Mouse (Mus musculus): Measurements from ENCODE around the gene Kcnk5.

The Kcnk5 gene

DNA sequence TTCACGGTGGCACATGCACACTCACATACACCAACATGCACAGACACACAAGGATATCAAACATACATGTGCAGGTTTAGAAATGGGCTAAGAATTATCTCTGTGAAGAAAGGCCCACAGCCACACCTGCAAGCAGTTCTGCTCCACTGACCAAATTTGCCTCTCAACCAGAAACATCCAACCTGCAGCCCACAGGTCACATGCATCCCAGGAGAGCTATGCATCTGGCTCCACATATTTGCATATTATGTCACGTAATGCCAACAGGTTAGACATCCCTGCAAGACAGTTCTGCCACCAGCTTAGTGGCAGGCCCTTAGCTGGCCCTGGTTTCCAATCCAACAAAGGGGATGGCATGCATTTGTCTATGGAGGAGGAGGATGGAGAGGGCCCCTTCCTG lies 13.6 kb downstream of the Kcnk5 start:
- no peak for DNase-seq (ENCODE audit: inconsistent ontology term)

DNA sequence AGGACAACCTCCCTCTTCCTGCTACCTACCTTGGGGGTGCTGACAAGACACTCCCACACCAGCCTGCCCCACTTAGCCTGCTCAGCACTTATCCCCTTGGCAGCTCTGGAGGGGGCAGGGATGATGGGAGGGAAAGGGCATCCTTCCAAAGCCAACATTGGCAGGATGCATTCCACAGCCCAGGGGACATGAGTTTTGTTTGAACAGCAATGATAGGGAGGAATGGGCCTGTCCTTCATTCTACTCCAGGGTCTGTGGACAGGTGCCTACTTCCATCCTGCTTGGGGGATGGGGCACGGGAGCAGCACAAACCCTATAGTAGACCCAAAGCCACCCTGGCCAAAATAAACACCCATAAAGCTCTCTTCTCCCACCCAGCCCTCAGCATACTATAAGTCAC lies 16.2 kb downstream of the Kcnk5 start:
- peak; percentile 53 for DNase-seq (ENCODE audit: inconsistent ontology term)

DNA sequence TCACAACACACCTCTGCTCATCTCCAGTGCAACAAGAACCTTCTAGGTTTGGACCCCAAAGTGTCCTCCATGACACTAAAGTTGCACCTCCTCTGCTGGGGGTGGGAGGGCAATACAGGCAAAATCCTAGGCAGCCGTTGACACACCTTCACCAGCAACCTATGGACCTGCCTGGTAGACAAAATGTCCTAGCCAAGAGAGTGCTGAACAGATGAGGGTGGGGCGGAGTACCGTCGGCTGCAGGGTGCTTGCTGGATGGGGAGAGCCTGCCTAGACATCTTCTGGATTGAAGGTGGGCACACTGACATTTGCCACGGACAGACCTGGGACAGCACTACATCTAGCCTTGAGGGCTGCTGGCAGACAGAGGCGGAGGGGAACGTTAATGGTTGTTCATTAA lies 17.2 kb downstream of the Kcnk5 start:
- DNase-seq (ENCODE audit: inconsistent ontology term): no peak

DNA sequence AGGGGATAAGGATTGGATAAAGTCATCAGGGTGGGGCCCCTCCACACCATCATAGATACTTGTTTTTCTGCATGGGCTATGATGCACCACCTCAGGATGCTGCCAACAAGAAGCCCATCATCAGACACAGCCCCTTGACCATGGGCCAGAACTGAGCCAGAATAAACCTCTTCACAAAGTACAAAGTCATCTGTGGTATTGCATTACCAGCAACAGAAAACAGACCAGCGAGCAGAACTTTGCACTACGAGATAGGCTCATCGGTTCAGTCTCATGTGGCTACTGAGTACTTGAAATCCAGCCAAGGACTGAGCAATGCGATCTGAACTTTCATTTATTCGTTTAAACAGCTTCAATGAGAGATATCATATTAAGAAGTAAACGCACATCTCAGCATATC lies 18.9 kb downstream of the Kcnk5 start:
- DNase-seq (ENCODE audit: inconsistent ontology term): no peak

DNA sequence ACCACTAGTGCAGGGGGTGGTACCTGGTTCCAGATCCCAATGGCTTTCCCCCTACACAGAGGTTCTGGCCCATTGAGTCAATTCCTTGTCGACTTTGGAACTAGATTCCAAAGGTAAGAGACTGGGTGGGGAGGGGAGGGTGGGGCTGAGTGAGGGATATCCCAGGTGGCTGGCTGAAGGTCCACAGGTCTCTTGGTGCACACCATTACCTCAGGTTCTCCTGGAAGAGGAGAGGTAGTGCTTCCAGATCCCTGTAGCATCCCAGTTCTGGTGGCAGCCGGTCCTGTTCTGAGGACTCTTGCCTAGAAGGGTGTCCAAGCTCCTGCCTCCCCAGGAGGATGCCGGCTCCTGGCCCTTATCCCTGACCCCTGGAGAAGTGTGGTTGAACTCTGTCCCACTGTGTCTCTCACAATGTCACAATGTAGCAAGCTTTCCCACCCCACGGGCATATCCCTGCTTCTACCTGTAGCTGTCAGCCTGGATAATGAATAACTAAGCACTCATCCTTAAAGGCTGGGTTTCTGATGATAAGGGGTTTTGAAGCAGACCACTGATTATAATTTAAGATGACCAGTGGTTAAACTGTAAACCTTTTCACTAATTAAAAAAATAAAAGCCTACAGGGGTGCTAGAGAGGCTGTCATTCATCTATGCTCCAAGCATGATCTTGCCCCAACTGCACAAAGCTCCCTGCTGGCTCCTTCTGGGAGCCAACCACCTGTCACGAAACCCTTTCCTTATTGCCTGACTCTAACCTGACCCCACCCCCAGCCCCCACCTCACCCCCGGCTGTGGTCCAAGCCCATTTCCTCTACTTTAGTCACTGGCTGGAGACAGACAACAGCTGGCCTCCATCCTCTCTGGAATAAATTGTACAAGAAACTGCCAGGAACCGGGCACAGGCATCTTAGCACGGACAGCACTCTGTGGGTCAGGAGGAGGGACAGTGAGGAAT lies 22.6 kb downstream of the Kcnk5 start:
- no peak for DNase-seq (ENCODE audit: inconsistent ontology term)

DNA sequence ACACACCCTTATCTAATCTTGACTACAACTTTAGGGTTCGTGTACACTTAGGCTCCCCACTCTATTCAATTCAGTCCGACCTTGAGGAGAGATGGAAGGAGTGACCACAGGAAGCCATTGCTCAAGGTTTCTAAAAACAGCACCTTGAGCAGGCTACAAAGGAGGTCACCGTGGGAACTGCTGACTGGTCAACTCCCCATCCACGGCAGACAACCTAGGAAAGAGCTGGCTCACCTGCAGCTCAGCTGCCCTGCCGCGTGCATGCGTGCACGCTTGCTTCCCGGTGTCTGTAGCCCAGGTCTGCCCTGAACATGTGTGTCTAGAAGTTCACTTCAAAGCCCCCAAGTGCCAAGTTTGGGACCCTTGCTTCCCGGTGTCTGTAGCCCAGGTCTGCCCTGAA lies 24.0 kb downstream of the Kcnk5 start:
- DNase-seq (ENCODE audit: inconsistent ontology term): no peak

DNA sequence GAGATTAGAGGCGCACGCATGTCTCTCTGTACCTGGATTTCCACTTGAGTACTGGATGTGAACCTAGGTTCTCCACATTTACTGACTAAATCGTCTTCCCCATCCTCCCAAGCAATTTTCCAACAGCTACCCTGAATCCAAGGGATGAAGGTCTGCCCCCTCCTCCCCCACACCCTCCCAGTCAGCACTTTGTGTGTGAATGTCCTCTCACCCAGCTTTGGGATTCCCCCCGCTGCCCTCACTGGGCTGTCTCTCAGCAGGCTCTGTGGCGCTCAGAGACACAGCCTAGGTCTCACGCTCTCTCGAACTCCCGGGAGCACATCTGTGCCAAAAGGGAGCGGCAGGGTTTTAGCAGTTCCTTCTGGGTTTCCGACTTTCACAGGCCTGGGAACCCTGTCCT lies 25.9 kb downstream of the Kcnk5 start:
- DNase-seq (ENCODE audit: inconsistent ontology term): no peak

DNA sequence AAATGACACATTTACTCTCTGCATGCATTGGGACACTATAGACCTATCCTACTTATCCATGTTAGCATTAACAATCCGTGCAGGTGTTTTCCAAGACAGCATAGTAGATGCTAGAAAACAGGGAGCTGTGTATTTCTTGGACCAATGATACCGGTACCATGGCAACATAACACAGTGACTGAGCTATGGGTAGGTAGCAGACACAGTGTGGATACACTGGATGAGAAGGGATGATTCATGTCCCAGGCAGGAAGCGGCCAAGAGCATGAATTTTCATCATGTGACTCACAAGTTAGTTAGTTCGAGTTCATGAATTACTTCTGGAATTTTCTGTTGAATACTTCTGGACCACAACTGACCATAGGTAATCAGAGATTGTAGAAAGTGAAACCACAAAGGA lies 26.7 kb downstream of the Kcnk5 start:
- DNase-seq (ENCODE audit: inconsistent ontology term): peak; percentile 84

DNA sequence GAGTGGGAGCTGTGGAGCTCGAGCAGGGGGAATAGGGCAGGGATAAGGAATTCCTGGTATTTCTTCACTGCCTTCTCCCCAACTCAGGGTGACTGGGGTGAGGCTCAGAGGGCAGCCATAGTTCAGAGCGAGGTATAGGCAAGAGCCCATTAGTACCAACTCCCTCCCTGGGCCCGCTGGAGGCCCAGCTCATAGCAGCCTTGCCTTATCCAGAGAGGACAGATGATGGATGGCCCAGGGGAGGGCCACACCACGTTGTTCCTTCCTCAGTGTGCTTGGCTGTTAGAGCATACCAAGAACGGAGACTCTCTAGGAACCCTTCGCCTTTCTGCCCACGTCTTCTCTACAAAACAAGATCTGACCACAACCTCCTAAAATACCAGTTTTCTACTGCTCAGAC lies 27.4 kb downstream of the Kcnk5 start:
- no peak for DNase-seq (ENCODE audit: inconsistent ontology term)

DNA sequence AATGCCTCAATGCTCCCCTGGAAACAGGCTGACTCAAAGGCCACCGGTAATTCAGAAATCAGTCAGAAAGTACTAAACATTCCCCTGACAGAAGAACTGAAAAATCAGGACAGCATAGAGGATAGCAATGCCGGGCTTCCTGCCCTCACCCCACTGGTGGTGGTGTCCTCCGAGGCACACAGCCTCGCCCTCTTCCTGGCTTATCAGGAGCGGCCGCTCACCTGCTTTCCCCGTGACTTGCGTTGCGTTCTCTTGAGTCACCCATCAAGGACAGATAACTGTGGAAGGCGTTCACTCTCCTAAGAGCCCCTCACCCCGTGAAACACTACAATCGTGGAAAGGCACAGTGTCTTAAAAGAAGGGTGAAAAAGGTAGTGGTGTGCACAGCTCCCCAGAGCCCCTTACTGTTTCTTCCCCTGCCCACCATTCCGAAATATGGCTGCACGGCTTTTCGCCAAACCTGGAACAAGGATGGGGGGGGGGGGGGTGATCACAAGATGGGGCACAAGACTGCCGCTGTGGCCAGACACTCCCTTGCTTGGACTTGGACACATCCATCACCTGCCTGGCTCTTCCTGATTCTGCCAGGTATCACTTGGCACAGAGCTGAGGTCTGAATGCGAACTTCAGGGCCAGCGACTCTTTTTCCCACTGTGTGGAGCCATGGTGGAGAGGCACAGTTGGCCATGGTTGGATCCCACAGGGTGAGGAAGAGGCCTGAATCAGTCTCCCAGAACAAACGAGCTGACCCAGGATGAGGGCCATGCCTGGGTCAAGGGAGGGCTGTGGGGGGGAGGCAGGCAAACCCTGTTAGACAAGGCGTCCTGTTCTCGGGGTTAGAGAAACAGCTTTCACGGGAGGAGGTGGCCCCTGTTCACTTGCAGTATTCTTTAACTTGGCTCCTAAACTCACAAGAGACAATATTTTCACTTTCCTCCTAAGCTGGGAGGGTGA lies 32.2 kb downstream of the Kcnk5 start:
- DNase-seq (ENCODE audit: inconsistent ontology term): no peak

DNA sequence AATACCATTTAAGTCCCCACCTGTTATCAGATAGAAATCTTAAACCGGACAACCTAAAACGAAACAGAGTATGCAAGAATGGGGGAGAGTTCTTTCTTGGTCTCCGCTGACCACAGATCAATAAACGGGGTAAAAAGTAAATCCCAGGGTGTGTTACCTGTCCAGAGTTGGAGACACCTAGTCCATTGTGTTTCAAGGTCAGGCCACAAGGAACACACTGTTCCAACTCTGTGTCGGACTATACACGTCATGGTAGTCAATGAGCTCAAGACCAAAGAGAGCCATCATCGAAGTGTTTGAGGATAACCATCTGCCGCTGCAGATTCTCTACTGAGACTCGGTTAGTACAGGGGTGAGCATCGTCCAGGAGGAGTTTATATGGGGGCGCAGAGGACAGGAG lies 33.1 kb downstream of the Kcnk5 start:
- no peak for DNase-seq (ENCODE audit: inconsistent ontology term)

DNA sequence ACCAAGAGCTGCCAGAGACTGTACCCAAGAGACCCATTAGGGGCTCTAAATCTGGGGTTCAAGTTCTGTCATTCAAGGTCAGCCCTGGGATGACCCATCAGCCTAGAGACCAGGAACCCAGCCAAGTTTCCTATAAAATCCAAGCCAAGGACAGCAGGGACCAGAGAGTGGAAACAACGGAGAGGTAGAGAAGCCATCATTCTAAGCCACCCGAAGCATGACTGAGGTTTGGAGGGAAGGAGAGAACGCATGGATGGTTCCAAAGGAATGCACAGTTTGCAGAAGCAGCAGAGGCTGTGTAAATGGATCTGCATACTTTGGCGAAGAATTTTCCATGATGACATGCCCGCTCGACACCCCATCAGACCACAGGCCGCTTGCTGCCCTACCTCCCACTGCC lies 33.8 kb downstream of the Kcnk5 start:
- peak; percentile 53 for DNase-seq (ENCODE audit: inconsistent ontology term)

DNA sequence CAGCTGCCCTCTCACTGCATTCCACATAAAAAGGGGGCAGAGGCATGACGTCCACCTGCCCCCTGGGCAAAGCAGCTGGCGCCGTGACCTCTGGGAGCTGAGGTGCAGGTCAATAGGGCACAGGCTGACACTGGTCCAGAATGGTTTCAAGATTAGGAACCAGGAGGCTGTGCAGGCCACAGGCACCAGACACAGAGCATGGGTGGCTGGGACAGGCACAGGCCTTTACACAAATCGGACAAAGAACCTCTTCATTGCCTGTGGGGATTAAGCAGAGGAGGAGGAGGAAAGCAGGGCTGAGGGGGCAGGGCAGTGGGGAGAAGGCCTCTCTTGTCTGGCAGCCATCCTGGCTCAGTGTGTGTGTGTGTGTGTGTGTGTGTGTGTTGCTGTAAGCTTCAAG lies 37.5 kb downstream of the Kcnk5 start:
- no peak for DNase-seq (ENCODE audit: inconsistent ontology term)

DNA sequence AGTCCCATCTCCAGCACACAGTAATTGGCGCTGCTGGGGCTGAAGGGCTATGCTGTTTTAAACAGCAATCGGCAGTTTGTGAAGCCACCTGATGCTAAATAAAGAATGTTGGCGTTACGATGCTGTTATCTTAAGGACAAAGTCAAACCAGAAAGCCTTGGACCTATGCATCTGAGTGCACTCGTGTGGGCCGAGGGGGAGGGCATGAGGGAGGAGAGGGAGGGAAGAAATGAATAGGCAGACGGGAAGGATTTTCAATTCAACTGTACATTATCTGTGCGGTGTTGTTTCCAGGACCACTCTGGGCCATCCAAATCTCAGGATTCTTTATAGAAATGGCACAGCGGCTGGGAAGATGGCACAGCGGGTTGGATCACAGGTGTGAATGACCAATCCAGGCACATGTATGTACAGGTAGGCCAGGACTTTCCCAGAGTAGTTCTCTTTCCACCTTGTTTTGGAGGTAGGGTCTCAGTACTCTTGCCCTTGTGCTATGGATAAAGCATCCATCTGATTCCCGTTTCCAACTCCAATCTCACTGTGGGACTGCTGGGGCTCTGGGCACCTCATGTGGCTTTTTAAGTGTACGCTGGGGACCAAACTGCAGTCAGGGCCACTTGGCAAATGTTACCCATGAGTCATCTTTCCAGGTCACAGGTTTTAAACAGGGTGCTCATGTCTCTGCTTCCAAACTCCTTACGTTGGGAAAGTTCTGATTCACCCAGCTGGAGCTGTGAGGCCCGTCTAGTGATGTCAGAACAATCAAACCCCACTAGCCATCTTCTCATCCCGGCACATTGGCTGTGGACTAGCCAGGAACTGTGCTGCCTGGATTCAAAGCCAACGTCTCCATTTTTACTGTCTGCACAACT lies 42.9 kb downstream of the Kcnk5 start, which contains the start of gene Saysd1:
Saysd1 (minus strand) TSS at position 51 of the 872 bp plus-strand sequence.
- DNase-seq (ENCODE audit: inconsistent ontology term): peak; percentile 52

DNA sequence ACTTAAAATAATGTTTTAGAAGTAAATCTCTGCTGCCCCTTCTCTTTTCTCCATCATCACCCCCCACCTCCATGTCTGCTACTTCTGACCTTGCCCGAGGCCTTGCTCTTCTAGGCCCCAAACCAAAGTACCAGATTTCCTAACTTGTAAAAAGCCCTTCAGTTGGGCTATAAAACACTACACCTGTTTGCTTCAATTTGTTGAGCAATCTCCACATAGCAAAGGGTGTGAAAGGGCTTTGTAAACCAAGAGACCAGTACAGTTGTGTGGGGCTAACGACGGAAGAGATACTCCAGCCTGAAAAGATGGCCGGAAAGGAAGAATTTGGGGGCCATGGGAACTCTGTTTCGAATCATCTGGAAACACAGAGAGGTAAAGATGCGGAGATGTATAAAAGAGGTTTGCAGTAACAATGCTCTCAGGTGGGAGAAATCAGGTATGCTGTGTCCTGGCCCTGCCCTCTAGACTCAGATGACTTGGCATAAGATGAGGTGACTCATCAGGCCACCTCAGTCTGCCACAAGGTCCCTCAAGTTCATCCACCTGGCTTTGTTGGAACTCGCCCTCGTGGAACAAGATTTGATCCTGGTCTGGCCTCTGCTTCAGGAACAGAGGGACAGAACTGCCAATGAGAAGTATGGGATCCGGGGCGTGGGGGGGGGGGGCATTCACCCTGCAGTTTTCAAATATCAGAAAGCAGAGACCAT lies 46.5 kb downstream of the Kcnk5 start:
- no peak for DNase-seq (ENCODE audit: inconsistent ontology term)

DNA sequence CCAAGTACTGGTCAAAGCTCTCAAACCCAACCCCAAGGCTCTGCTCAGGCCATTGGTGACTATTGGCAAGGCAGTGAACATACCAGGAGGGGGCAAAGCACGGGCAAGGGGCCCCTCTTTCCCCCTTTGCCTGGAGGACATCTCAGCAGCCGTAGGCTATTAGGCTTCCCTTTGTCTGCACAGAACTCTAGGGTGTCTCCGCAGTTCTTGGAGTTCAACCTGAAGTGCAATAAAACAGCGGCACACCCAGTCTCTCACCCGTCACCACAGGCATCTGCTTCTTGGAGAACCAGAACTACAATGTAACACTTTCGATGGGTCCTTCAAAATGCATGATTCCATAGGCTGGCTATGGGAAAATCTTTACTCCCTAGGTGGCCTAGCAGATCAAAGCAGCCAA lies 53.4 kb downstream of the Kcnk5 start:
- DNase-seq (ENCODE audit: inconsistent ontology term): no peak

DNA sequence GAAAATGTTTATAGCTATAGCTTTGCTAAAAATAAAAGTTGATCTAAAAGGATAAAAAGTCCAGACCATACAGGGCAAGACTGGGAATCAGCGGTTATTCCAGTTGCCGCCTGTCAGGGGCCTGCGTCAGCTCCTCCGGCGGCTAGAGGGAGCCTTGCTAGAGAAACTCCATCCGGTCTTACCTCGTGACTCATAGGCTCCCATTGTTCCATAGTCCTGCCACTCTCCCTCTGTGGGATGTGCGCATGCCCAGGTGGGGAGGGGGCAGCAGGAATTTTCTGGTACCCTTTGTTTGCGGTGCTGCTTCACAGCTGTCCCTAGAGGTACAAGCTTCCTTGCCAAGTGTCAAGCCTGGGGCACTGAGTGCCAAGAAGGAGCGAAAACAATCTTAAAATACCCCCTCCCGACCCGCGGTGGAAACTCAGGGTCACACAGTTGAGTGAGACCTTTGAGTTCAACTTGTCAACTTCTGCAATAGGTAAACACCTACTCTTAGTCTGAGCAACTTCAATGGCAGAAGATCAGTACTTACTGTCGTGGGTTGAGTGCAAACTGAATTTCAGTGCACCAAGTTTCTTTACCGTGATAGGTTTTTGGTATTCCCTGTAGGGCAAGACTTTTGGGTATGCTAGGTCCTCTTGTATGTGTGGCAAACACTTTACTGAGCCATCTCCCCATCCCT lies 54.1 kb downstream of the Kcnk5 start:
- no peak for DNase-seq (ENCODE audit: inconsistent ontology term)

DNA sequence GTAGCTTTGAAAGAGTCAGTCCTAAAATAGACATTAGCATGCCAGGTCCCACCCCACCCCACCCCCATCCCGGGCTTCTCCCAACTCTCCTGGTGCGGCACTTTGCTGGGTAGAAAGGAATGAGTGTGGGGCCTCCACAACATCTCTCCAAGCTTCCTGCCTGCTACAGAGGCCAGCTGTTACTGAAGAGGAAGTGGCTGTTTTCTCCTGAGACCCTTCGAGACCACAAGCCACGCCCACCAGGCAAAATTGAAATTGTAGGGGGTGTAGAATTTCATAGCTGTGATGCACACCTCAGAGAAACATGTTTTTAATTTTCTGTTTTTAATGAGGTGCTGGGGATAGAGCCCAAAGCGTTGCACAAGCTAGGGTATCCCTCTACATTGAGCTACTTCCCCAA lies 60.7 kb downstream of the Kcnk5 start:
- DNase-seq (ENCODE audit: inconsistent ontology term): no peak

DNA sequence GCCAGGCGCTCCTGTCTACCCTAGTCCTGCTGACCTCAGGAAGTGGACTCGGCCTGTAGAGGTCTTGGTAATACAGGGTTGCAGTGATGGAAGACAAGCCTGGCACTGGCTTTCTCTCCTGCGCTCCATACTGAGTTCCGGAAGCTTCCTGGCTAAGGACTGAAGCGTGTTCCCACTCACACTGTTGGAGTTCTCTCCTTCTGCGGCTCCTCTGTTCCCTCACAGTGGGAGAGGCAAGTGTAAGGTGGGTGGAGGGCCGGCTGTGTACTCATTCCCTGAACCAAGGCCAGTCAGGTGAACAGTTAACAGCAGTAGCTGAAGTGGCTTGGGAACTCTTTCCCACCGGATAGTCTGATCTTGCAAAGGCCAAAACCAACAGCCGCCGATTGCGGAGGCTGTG lies 61.6 kb downstream of the Kcnk5 start:
- DNase-seq (ENCODE audit: inconsistent ontology term): no peak

DNA sequence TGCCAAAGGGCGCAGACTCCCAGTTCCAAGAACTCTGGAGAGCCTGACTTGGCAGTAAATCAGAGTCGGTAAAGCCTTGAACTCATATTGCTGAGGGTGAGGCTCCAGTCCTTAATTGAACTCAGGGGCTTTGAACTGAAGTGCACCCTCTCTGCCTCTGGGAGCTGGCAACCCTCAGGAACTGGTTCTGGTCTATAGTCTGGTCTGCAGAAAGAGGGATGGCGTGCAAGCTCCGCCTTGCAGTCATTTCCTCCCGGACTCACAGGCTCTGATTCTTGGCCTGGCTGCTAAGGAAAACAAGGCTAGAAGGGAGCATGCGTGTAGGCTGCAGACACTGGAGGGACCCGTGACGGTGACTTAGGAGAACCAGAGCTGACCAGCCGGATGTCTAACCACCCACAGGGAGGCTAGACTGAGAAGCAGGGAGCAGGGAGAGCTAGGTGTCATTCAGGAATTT lies 65.4 kb downstream of the Kcnk5 start:
- no peak for DNase-seq (ENCODE audit: inconsistent ontology term)
